In genomic region chr5:31138968-31139425, GRCm38 (mm10) we compare ENCODE assay signal across 8 mouse cellular contexts. TPM values are rescaled to one million over a fixed set of nuclear protein-coding genes. Genes with fewer than 3 reads are reported as not detected.
DNase-seq lines count a peak whose midpoint lies in the region; ATAC-seq and TF ChIP-seq lines count a peak whose summit lies in the region.

No protein-coding gene starts in this region.

- H3K9me3 ChIP-seq in kidney, embryonic 16.5 days (ENCODE audit: low read length), result no peaks in the 10 kb centered on the region
- no peaks in the 10 kb centered on the region for H3K9me3 ChIP-seq in hindbrain, embryonic 15.5 days

- H3K27ac ChIP-seq in kidney, embryonic 16.5 days (ENCODE audit: low read length), result no peak overlapping the region
- H3K27ac ChIP-seq in cortical plate, adult 2 months (ENCODE audit: insufficient read depth, low read length), result no peak overlapping the region
- H3K27ac ChIP-seq in hindbrain, embryonic 15.5 days (replicated peaks), result no peak overlapping the region

- WGBS in kidney, embryonic 16.5 days, result 5% methylated on average over 9 of the region's 9 CpGs
- WGBS in hindbrain, embryonic 15.5 days, result 14% methylated on average over 9 of the region's 9 CpGs

- ATAC-seq in kidney, embryonic 16.5 days (ENCODE audit: low FRiP score, low TSS enrichment), result no peak
- 0 out of 2 replicates have a peak, but pooled peaks have one; percentile 24 for ATAC-seq in hindbrain, embryonic 15.5 days (ENCODE audit: low FRiP score, low read depth)
- no peak for ATAC-seq in activated CD4-positive, CD25-positive, alpha-beta regulatory T cell, adult 4 months

- TF ChIP-seq POLR2A in cortical plate, adult 2 months (IDR thresholded peaks at IDR 0.05; ENCODE audit: extremely low read depth, insufficient read depth, low read length), result no peak

- H3K4me1 ChIP-seq in kidney, embryonic 16.5 days (ENCODE audit: insufficient read depth, low read length), result peaks cover 15% of the 10 kb centered on the region
- H3K4me1 ChIP-seq in cortical plate, adult 2 months (ENCODE audit: control insufficient read depth, insufficient read depth, low read length), result no peaks in the 10 kb centered on the region
- peaks cover 25% of the 10 kb centered on the region for H3K4me1 ChIP-seq in hindbrain, embryonic 15.5 days (replicated peaks)

- H3K36me3 ChIP-seq in kidney, embryonic 16.5 days (ENCODE audit: insufficient read depth, low read length), result peaks cover 12% of the 10 kb centered on the region
- peaks cover 9% of the 10 kb centered on the region; the same call in 1 of the 2 replicates for H3K36me3 ChIP-seq in hindbrain, embryonic 15.5 days

- peak overlapping the region; percentile 52; the same call in 1 of the 2 replicates for H3K4me2 ChIP-seq in kidney, embryonic 16.5 days (replicated peaks; ENCODE audit: low read depth, low read length)
- peak overlapping the region; percentile 61; the same call in 1 of the 2 replicates for H3K4me2 ChIP-seq in hindbrain, embryonic 15.5 days

- peaks cover 56% of the 10 kb centered on the region for H3K27me3 ChIP-seq in kidney, embryonic 16.5 days (ENCODE audit: insufficient read depth, low read length)
- H3K27me3 ChIP-seq in hindbrain, embryonic 15.5 days, result peaks cover 58% of the 10 kb centered on the region

- H3K9ac ChIP-seq in kidney, embryonic 16.5 days (replicated peaks; ENCODE audit: low read length), result no peak overlapping the region
- H3K9ac ChIP-seq in hindbrain, embryonic 15.5 days, result no peak overlapping the region

- no peak for DNase-seq in kidney, adult 11 months
- DNase-seq in neural tube, embryonic 10.5 days (ENCODE audit: extremely low spot score, low spot score), result peak; percentile 35
- DNase-seq in ovary, adult 18-20 months (ENCODE audit: low spot score), result no peak
- no peak for DNase-seq in thymus, postnatal 0 days (ENCODE audit: low spot score)

- TF ChIP-seq CTCF in cortical plate, adult 2 months (IDR thresholded peaks at IDR 0.05; ENCODE audit: extremely low read depth, insufficient read depth, low read length), result no peak

- no peak overlapping the region for H3K4me3 ChIP-seq in kidney, embryonic 16.5 days (ENCODE audit: low read length)
- peak overlapping the region; percentile 29; the same call in 1 of the 2 replicates for H3K4me3 ChIP-seq in cortical plate, adult 2 months (ENCODE audit: insufficient read depth, low read length)
- peak overlapping the region; percentile 39; the same call in 1 of the 2 replicates for H3K4me3 ChIP-seq in hindbrain, embryonic 15.5 days

RNA-seq across cellular contexts. Expression of gene Ucn, which starts 0.4 kb away (rescaled TPM):
- not detected in 2 replicates for polyA plus RNA-seq in kidney, embryonic 16.5 days (2015; fragmentation: Nextera tagmentation; extraction: Ambion mirVana)
- polyA plus RNA-seq in cortical plate, adult 2 months (2012; rRNA removed), result 0.91 and 0.92 TPM in 2 replicates
- polyA plus RNA-seq in hindbrain, embryonic 15.5 days (2015; fragmentation: Nextera tagmentation; extraction: Ambion mirVana), result not detected in 2 replicates
- not detected in 2 replicates for polyA plus RNA-seq in thymus, postnatal 0 days (2015; fragmentation: Nextera tagmentation; extraction: Ambion mirVana)
- polyA plus RNA-seq in activated CD4-positive, CD25-positive, alpha-beta regulatory T cell, adult 4 months (2017; shearing (Covaris generic)), result not detected

RNA-seq across cellular contexts. Expression of gene Mpv17, which starts 15.1 kb away (rescaled TPM):
- polyA plus RNA-seq in kidney, embryonic 16.5 days (2015; fragmentation: Nextera tagmentation; extraction: Ambion mirVana), result 79.0 and 79.3 TPM in 2 replicates
- 96.7 and 102 TPM in 2 replicates for polyA plus RNA-seq in cortical plate, adult 2 months (2012; rRNA removed)
- 54.0 and 60.1 TPM in 2 replicates for polyA plus RNA-seq in hindbrain, embryonic 15.5 days (2015; fragmentation: Nextera tagmentation; extraction: Ambion mirVana)
- polyA plus RNA-seq in thymus, postnatal 0 days (2015; fragmentation: Nextera tagmentation; extraction: Ambion mirVana), result 17.1 and 21.9 TPM in 2 replicates
- polyA plus RNA-seq in activated CD4-positive, CD25-positive, alpha-beta regulatory T cell, adult 4 months (2017; shearing (Covaris generic)), result 10 to 100 TPM; 44.0 to 44.5 TPM

RNA-seq across cellular contexts. Expression of gene Trim54, which starts 22.5 kb away (rescaled TPM):
- 0.19 and 0.28 TPM in 2 replicates for polyA plus RNA-seq in kidney, embryonic 16.5 days (2015; fragmentation: Nextera tagmentation; extraction: Ambion mirVana)
- 0.21 TPM in 1 of 2 replicates, not detected in the other for polyA plus RNA-seq in cortical plate, adult 2 months (2012; rRNA removed)
- not detected in 2 replicates for polyA plus RNA-seq in hindbrain, embryonic 15.5 days (2015; fragmentation: Nextera tagmentation; extraction: Ambion mirVana)
- polyA plus RNA-seq in thymus, postnatal 0 days (2015; fragmentation: Nextera tagmentation; extraction: Ambion mirVana), result 0.14 and 0.16 TPM in 2 replicates
- polyA plus RNA-seq in activated CD4-positive, CD25-positive, alpha-beta regulatory T cell, adult 4 months (2017; shearing (Covaris generic)), result not detected

RNA-seq across cellular contexts. Expression of gene Slc30a3, which starts 31.0 kb away (rescaled TPM):
- 3.4 and 4.5 TPM in 2 replicates for polyA plus RNA-seq in kidney, embryonic 16.5 days (2015; fragmentation: Nextera tagmentation; extraction: Ambion mirVana)
- 185 and 189 TPM in 2 replicates for polyA plus RNA-seq in cortical plate, adult 2 months (2012; rRNA removed)
- 36.2 and 46.7 TPM in 2 replicates for polyA plus RNA-seq in hindbrain, embryonic 15.5 days (2015; fragmentation: Nextera tagmentation; extraction: Ambion mirVana)
- 0.07 and 0.30 TPM in 2 replicates for polyA plus RNA-seq in thymus, postnatal 0 days (2015; fragmentation: Nextera tagmentation; extraction: Ambion mirVana)
- not detected for polyA plus RNA-seq in activated CD4-positive, CD25-positive, alpha-beta regulatory T cell, adult 4 months (2017; shearing (Covaris generic))

RNA-seq across cellular contexts. Expression of gene Dnajc5g, which starts 32.9 kb away (rescaled TPM):
- polyA plus RNA-seq in kidney, embryonic 16.5 days (2015; fragmentation: Nextera tagmentation; extraction: Ambion mirVana), result not detected in 2 replicates
- not detected in 2 replicates for polyA plus RNA-seq in cortical plate, adult 2 months (2012; rRNA removed)
- not detected in 2 replicates for polyA plus RNA-seq in hindbrain, embryonic 15.5 days (2015; fragmentation: Nextera tagmentation; extraction: Ambion mirVana)
- polyA plus RNA-seq in thymus, postnatal 0 days (2015; fragmentation: Nextera tagmentation; extraction: Ambion mirVana), result not detected in 2 replicates
- under 1 TPM in 1 of 2 experiments, not detected in 1; 0.28 TPM for polyA plus RNA-seq in activated CD4-positive, CD25-positive, alpha-beta regulatory T cell, adult 4 months (2017; shearing (Covaris generic))
